Mouse (Mus musculus) ES-E14 (cell line): ENCODE results near the gene Bmper.

Experiments used
- CHD2 ChIP-seq: IDR thresholded peaks from 2 replicates; pipeline ENCODE4 v1.6.1; 2014; ENCODE audit warnings: mild to moderate bottlenecking, low read depth, low read length, inconsistent platforms
- ZNF384 ChIP-seq: IDR thresholded peaks from 2 replicates; pipeline ENCODE4 v1.6.1; 2012; ENCODE audit warnings: low read depth, low read length, inconsistent platforms

GRCm38 (mm10) chr9:23284940-23285460, 62.1 kb downstream of the Bmper start:
- TF ChIP-seq ZNF384: no peak
- TF ChIP-seq CHD2: no peak
